Mouse (Mus musculus) stomach, embryonic 15.5 days (tissue): ENCODE data around the gene Myo9b. TPM values are rescaled to one million over a fixed set of nuclear protein-coding genes. Genes with fewer than 3 reads are reported as not detected.

Source experiments
- ATAC-seq: fragments of 200-750 bp; cut with Nextera tagmentation; 2 replicates; pipeline ENCODE4 v1.8.0; 2017; ENCODE audit warnings: low read depth, moderate number of reproducible peaks, moderate TSS enrichment; ENCODE audit not compliant: insufficient read depth, low FRiP score
- H3K27ac ChIP-seq: fragments of 300-500 bp; sonication (generic); 2 replicates; pipeline ENCODE4 v1.5.1; 2015; ENCODE audit warnings: mild to moderate bottlenecking, inconsistent platforms
- H3K27me3 ChIP-seq: fragments of 300-500 bp; sonication (generic); replicated peaks from 2 replicates; pipeline ENCODE4 v1.6.1; 2015; ENCODE audit warnings: inconsistent platforms
- H3K36me3 ChIP-seq: fragments of 300-500 bp; sonication (generic); 2 replicates; pipeline ENCODE4 v1.6.1; 2015; ENCODE audit warnings: inconsistent platforms
- H3K4me1 ChIP-seq: fragments of 300-500 bp; sonication (generic); 2 replicates; pipeline ENCODE4 v1.6.1; 2015; ENCODE audit warnings: inconsistent platforms
- H3K4me2 ChIP-seq: fragments of 300-500 bp; sonication (generic); 2 replicates; pipeline ENCODE4 v1.6.1; 2015; ENCODE audit warnings: mild to moderate bottlenecking, inconsistent platforms
- H3K4me3 ChIP-seq: fragments of 300-500 bp; sonication (generic); replicated peaks from 2 replicates; pipeline ENCODE4 v1.5.1; 2015; ENCODE audit warnings: inconsistent platforms
- H3K9ac ChIP-seq: fragments of 300-500 bp; sonication (generic); 2 replicates; pipeline ENCODE4 v1.6.1; 2015; ENCODE audit warnings: inconsistent platforms
- H3K9me3 ChIP-seq: fragments of 300-500 bp; sonication (generic); 2 replicates; pipeline ENCODE4 v1.6.1; 2016; ENCODE audit warnings: inconsistent platforms
- WGBS: fragments of 180-500 bp; shearing (Covaris S2); methylation state at CpG from one replicate; pipeline ENCODE4 v1.1.7; 2015; 5-methylcytosine and 5-hydroxymethylcytosine counted together
- polyA plus RNA-seq: library from polyadenylated mRNA; unstranded; fragments of >200 nt; fragmentation: Nextera tagmentation; extraction: Ambion mirVana; gene quantifications from 2 replicates; pipeline ENCODE4 v1.2.1, GENCODE M21; 2015

Myo9b gene
- polyA plus RNA-seq, 1 experiment from 2014 or later = 17.8 TPM

GRCm38 (mm10) chr8:71380178-71381171 is 108.0 kb downstream of the Myo9b start:
- ATAC-seq = no peak
- Histone ChIP-seq H3K36me3 (no peaks in the 10 kb centered on the region), H3K27ac (peak overlapping the region; percentile 95), H3K4me3 (peak overlapping the region; percentile 86), H3K27me3 (no peaks in the 10 kb centered on the region), H3K4me2 (peak overlapping the region; percentile 96), H3K4me1 (peaks cover 55% of the 10 kb centered on the region), H3K9me3 (no peaks in the 10 kb centered on the region), H3K9ac (peak overlapping the region; percentile 79)
- WGBS = 1% methylated on average over 70 of the region's 72 CpGs

DNA sequence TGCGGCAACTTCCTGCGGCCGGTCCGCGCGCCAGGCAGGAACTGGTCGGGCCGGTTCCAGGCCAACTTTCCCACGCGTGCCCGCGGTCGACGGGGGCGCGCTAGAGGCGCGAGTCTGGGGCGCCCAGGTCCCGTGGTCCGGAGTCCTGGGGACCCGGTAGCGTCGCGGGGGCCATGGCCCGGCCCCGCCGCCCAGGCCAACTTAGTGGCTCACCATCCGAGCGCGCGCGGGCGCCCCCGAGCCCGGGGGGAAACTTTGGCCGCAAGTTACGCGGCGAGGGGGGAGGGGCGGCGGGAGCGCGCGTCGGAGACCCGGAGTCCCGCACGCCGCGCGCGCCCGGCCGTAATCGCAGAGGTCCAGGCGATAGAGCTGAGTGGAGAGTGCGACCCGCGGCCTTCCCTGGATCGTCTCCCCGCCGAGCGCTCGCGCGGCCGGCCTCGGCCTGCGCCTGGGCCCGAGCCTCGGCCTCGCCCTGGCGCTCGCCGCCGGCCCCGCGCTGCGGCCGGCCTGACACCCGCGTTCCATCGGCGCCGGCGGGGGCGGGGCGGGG is 109.0 kb downstream of the Myo9b start, which contains the start of gene Nr2f6:
TSS of gene Nr2f6 (minus strand) at position 540 of the 550 bp plus-strand sequence.
- Histone ChIP-seq H3K4me1 (peaks cover 45% of the 10 kb centered on the region), H3K4me2 (peak within 1 kb of the TSS; percentile 96), H3K9me3 (no peaks in the 10 kb centered on the region), H3K4me3 (peak within 1 kb of the TSS; percentile 86), H3K27ac (peak within 1 kb of the TSS; percentile 96), H3K27me3 (no peaks in the 10 kb centered on the region), H3K36me3 (no peaks in the 10 kb centered on the region), H3K9ac (peak within 1 kb of the TSS; percentile 79)
- under 1% methylated on average over 42 of the region's 89 CpGs for WGBS
- peak; percentile 9 for ATAC-seq

- Histone ChIP-seq H3K9ac (peak overlapping the region; percentile 8), H3K4me3 (peak overlapping the region; percentile 86), H3K27ac (peak overlapping the region; percentile 96), H3K9me3 (no peaks in the 10 kb centered on the region), H3K4me2 (peak overlapping the region; percentile 96), H3K36me3 (no peaks in the 10 kb centered on the region), H3K27me3 (no peaks in the 10 kb centered on the region), H3K4me1 (peaks cover 39% of the 10 kb centered on the region)
- peak; percentile 91 for ATAC-seq
- 2% methylated on average over 76 of the region's 80 CpGs for WGBS
Observed at GRCm38 (mm10) chr8:71381971-71382961, 109.8 kb downstream of the Myo9b start.

GRCm38 (mm10) chr8:71383396-71383795 is 110.9 kb downstream of the Myo9b start:
- H3K4me3 ChIP-seq = no peak overlapping the region
- 30% methylated on average over 12 of the region's 12 CpGs for WGBS
- peak overlapping the region; percentile 96 for H3K27ac ChIP-seq
- no peaks in the 10 kb centered on the region for H3K36me3 ChIP-seq
- peaks cover 36% of the 10 kb centered on the region for H3K4me1 ChIP-seq
- ATAC-seq = no peak
- H3K9me3 ChIP-seq = no peaks in the 10 kb centered on the region
- peak overlapping the region; percentile 8; the same call in 1 of the 2 replicates for H3K4me2 ChIP-seq
- H3K27me3 ChIP-seq = no peaks in the 10 kb centered on the region
- no peak overlapping the region; the same call in 1 of the 2 replicates for H3K9ac ChIP-seq

- 0 out of 2 replicates have a peak overlapping the region, but pooled peaks have one; percentile 8 for H3K4me2 ChIP-seq
- peak overlapping the region; percentile 96 for H3K27ac ChIP-seq
- ATAC-seq = no peak
Observed at GRCm38 (mm10) chr8:71383860-71384259, 111.3 kb downstream of the Myo9b start.

GRCm38 (mm10) chr8:71385212-71385835 is 112.8 kb downstream of the Myo9b start:
- peaks cover 17% of the 10 kb centered on the region for H3K4me1 ChIP-seq
- no peak overlapping the region for H3K9ac ChIP-seq
- 72% methylated on average over 12 of the region's 12 CpGs for WGBS
- H3K4me3 ChIP-seq = no peak overlapping the region
- no peaks in the 10 kb centered on the region for H3K27me3 ChIP-seq
- H3K9me3 ChIP-seq = no peaks in the 10 kb centered on the region
- no peaks in the 10 kb centered on the region for H3K36me3 ChIP-seq
- ATAC-seq = no peak
- H3K27ac ChIP-seq = no peak overlapping the region; the same call in 1 of the 2 replicates
- no peak overlapping the region for H3K4me2 ChIP-seq

More at GRCm38 (mm10) chr8:71383860-71384259, 111.3 kb downstream of the Myo9b start:
- no peaks in the 10 kb centered on the region for H3K9me3 ChIP-seq
- no peak overlapping the region for H3K9ac ChIP-seq
- peaks cover 31% of the 10 kb centered on the region for H3K4me1 ChIP-seq
- H3K27me3 ChIP-seq = no peaks in the 10 kb centered on the region
- no peak overlapping the region for H3K4me3 ChIP-seq
- H3K36me3 ChIP-seq = no peaks in the 10 kb centered on the region
- 46% methylated on average over 3 of the region's 3 CpGs for WGBS

DNA sequence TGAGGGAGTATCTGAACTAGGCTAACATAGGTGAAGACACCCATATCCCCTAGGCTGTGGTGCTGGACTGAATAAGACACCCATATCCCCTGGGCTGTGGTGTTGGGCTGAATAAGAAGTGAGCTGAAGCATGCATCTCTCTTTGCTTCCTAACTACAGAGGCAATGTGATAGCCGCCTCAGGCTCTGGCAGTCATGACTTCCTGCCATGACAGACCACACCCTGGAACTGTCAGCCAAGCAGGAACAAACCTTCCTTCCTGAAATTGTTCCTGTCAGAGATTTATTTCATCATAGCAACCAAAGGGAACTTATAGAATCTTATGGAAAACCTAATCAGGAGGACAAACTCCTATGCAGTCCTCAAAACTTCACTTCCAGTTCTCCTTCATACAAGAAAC is 115.8 kb downstream of the Myo9b start:
- Histone ChIP-seq H3K4me1 (peaks cover 6% of the 10 kb centered on the region), H3K9me3 (no peaks in the 10 kb centered on the region), H3K4me3 (no peak overlapping the region), H3K9ac (no peak overlapping the region), H3K27me3 (no peaks in the 10 kb centered on the region), H3K4me2 (no peak overlapping the region), H3K27ac (no peak overlapping the region), H3K36me3 (no peaks in the 10 kb centered on the region)
- WGBS = 47% methylated on average over 1 of the region's 1 CpGs
- no peak for ATAC-seq

- Histone ChIP-seq H3K9me3 (no peaks in the 10 kb centered on the region), H3K36me3 (no peaks in the 10 kb centered on the region), H3K9ac (no peak overlapping the region), H3K4me3 (no peak overlapping the region), H3K4me1 (peaks cover 4% of the 10 kb centered on the region; the same call in 1 of the 2 replicates), H3K27ac (no peak overlapping the region), H3K4me2 (no peak overlapping the region), H3K27me3 (no peaks in the 10 kb centered on the region)
- ATAC-seq = no peak
- whole genome bisulfite sequencing = 75% methylated on average over 2 of the region's 2 CpGs
Observed at GRCm38 (mm10) chr8:71391696-71392095, 119.2 kb downstream of the Myo9b start.

- H3K9me3 ChIP-seq = no peaks in the 10 kb centered on the region
- no peak overlapping the region for H3K9ac ChIP-seq
- no peaks in the 10 kb centered on the region for H3K27me3 ChIP-seq
- no peaks in the 10 kb centered on the region for H3K36me3 ChIP-seq
- ATAC-seq = no peak
- 71% methylated on average over 5 of the region's 5 CpGs for WGBS
- no peak overlapping the region for H3K4me2 ChIP-seq
- peaks cover 7% of the 10 kb centered on the region for H3K4me1 ChIP-seq
- H3K27ac ChIP-seq = no peak overlapping the region
- no peak overlapping the region for H3K4me3 ChIP-seq
Observed at GRCm38 (mm10) chr8:71392391-71392790, 119.9 kb downstream of the Myo9b start.

- Histone ChIP-seq H3K4me3 (0 out of 2 replicates have a peak overlapping the region, but pooled peaks have one; percentile 5), H3K36me3 (no peaks in the 10 kb centered on the region), H3K4me1 (peaks cover 12% of the 10 kb centered on the region), H3K27me3 (no peaks in the 10 kb centered on the region), H3K9ac (no peak overlapping the region), H3K4me2 (peak overlapping the region; percentile 19; the same call in 1 of the 2 replicates), H3K27ac (no peak overlapping the region), H3K9me3 (no peaks in the 10 kb centered on the region)
- no peak for ATAC-seq
- 13% methylated on average over 3 of the region's 3 CpGs for WGBS
Observed at GRCm38 (mm10) chr8:71392871-71393270, 120.4 kb downstream of the Myo9b start.

- H3K4me2 ChIP-seq = peak overlapping the region; percentile 17; the same call in 1 of the 2 replicates
- H3K27ac ChIP-seq = no peak overlapping the region
- no peak overlapping the region for H3K9ac ChIP-seq
- no peaks in the 10 kb centered on the region for H3K9me3 ChIP-seq
- 74% methylated on average over 7 of the region's 7 CpGs for WGBS
- peaks cover 7% of the 10 kb centered on the region; the same call in 1 of the 2 replicates for H3K36me3 ChIP-seq
- no peak overlapping the region for H3K4me3 ChIP-seq
- ATAC-seq = no peak
- H3K27me3 ChIP-seq = no peaks in the 10 kb centered on the region
- peaks cover 12% of the 10 kb centered on the region for H3K4me1 ChIP-seq
Observed at GRCm38 (mm10) chr8:71394481-71394880, 122.0 kb downstream of the Myo9b start.
